Mouse (Mus musculus): ENCODE measurements around the gene Psd. TPM values are rescaled to one million over a fixed set of nuclear protein-coding genes. Genes with fewer than 3 reads are reported as not detected.

The Psd gene
- total RNA-seq, 4 experiments from 2014 or later = 0.15 to 0.19 TPM; not detected in 2

DNA sequence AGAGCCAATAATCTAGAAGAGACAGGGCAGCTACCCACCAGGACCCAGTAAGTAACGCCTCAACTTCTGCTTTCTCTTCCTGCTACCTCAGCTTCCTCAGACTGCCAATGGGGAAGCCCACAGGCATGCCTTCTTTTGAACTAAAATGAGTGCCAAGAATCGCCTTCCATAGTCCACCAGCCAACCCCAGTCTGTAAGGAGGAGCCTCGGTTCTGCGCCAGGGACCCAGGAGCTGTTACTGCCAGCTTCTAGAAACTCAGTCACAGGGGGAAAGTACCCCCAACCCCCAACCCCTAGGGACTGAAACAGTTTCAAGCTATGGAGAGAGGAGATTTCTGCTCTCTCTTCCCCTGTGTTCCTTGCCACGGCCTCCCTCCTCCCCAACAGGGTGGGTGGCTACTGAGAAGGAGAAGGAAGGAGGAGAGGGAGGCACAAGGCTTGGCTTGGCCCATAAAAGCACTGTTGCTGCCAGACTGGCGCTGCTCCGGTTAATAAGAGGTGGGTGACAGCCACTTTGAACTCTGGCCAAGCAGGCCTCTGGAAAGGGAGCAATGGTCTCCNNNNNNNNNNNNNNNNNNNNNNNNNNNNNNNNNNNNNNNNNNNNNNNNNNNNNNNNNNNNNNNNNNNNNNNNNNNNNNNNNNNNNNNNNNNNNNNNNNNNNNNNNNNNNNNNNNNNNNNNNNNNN, 12.5 kb upstream of the Psd start:
- DNase-seq (ENCODE audit: low spot score in 2 of 2) = no peak

DNA sequence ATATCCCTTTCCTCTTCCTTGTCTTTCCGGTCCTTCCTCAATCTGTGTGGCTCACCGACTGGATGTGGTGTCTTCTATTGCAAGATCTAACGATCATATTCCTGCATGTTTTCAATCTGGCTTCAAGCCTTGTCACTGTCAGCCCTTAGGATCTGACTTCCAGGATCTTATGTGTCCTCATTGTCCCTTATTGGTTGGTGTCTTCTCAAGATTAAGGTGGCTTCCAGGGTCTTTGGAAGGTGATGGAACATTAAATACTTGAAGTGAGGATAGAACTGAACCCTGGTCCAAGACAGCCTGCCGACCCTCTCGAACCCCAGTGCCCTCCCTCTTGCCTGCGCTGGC, 12.0 kb upstream of the Psd start:
- no peak for DNase-seq (ENCODE audit: low spot score in 2 of 2)

- DNase-seq (ENCODE audit: low spot score in 2 of 2) = peak; percentile 95 to 96
Observed at GRCm38 (mm10) chr19:46338331-46338936, 11.5 kb upstream of the Psd start, which contains the start of gene Cuedc2. TSS of gene Cuedc2 (minus strand) at chr19:46338702.

DNA sequence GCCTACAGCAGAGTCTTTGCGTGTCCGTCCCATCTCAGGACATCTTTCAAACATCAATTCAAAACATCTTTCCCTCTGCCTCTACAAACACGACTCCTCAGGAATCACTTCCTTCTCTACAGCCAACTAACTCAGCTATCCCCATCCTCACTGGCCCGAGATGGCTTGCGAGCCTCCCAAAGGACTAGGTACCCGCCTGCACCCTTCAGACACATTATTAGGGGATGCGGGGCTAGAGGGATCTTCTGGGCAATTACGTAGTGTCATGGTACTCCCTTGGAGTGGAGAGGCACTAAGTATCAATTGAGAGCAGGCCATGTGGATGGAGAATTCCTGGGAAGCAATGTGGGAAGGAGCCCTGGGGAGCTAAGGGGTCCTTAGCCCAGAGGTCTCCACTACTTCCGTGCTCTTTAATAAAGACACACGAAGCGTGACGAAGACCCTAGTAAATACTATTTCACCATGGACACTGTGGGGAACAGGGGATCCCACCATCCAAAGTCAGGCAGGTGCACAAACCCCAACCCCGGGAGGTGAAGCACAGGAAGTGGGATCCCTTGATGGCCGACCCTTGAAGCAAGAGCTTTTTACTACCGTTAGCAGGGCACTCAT, 10.9 kb upstream of the Psd start:
- no peak for DNase-seq (ENCODE audit: low spot score in 2 of 2)

DNA sequence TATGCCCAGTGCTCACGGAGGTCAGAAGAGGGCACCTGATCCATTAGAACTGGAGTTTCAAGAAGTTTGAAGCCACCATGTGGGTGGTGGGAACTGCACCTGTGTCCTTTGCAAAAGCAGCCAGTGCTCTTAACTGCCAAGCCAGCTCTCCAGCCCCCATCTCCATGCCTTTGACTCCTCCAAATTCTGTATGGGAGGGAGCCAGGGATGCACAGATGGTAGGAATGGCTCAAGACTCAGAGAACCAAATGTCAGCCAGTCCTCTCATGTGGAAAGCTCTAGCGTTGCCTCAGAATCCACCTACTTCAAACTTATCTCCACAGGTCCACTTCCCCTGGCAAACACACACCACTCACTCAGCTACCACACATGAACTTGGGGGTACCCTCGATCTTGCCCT, 7.0 kb upstream of the Psd start:
- no peak for DNase-seq (ENCODE audit: low spot score in 2 of 2)

- no peak for DNase-seq (ENCODE audit: low spot score in 2 of 2)
Observed at GRCm38 (mm10) chr19:46332721-46333339, 5.9 kb upstream of the Psd start.

GRCm38 (mm10) chr19:46331936-46332335, 5.0 kb upstream of the Psd start:
- DNase-seq (ENCODE audit: low spot score in 2 of 2) = no peak

GRCm38 (mm10) chr19:46331326-46331725, 4.4 kb upstream of the Psd start:
- no peak for DNase-seq (ENCODE audit: low spot score in 2 of 2)

GRCm38 (mm10) chr19:46330696-46331095, 3.7 kb upstream of the Psd start:
- no peak for DNase-seq (ENCODE audit: low spot score in 2 of 2)

GRCm38 (mm10) chr19:46329951-46330350, 3.0 kb upstream of the Psd start:
- peak; percentile 48 to 66 for DNase-seq (ENCODE audit: low spot score in 2 of 2)

- DNase-seq (ENCODE audit: low spot score in 2 of 2) = no peak
Observed at GRCm38 (mm10) chr19:46329031-46329641, 2.2 kb upstream of the Psd start.

DNA sequence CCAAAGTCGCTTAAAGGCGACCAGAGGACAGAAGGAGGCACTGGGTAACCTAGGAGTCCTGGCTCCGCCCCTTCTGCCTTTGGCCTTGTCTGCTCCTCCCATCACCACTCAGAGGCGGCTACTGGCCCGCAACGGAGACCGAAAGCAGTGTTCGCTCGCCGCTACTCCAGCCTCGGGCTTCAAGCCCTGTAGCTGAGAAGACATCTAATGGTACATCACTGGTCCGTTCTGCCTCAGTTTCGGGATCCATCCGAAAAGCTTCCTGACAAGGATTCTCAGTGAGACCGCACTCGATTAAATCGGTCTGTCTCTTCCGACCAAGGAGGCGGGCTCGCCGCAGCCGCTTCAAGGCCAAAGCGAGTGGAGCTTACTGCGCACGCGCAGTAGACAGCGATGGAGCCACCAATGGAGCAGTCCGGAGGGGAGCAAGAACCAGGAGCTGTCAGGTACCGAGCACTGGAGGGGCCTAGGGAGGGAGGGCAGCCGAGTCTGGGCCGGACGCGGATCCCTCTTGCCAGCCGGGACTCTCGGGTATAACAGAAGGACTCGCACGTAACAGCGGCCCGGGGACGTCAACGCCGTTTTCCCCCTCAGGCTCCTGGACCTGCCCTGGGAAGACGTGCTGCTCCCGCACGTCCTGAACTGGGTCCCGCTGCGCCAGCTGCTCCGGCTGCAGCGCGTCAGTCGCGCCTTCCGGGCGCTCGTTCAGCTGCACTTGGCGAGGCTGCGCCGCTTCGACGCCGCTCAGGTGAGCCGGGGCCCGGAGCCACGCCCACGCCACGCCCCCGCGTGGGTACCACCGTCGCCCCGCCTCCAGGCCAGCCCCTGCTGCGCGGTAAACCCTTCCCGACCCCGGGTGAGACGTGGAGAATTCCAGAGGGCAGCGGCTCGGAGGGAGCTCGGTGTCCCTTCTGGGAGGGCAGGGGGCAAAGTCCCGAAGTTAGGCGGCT, 1.4 kb upstream of the Psd start, which contains the start of gene Fbxl15:
TSS of gene Fbxl15 (plus strand) at position 104 of the 950 bp plus-strand sequence.
- peak; percentile 89 to 92 for DNase-seq (ENCODE audit: low spot score in 2 of 2)

DNA sequence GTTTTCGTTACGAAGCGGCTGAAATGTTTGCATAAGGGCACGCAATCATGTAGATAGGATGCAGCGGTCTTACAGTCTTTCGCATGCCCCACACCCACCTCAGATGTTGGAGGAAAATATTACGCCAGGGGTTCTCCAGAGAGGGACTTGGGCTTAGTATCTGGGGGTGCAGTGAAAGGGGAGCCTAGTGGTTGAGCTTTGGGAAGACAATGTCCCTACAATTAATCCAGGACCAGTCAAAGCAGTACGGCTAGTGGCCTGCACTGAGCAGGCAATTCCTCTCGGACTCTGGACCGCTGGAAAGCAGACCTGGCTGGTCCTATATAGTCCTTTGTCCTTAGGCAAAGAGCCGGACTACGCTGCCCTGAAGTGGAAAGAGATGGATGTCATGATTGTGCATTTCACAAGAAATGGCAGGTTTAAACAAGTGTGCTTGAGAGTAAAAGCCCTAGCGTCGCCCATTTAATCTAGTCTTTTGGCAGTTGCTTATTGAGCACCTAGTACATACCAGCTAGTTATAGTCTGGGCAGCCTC, 642 bp upstream of the Psd start:
- DNase-seq (ENCODE audit: low spot score in 2 of 2) = no peak

DNA sequence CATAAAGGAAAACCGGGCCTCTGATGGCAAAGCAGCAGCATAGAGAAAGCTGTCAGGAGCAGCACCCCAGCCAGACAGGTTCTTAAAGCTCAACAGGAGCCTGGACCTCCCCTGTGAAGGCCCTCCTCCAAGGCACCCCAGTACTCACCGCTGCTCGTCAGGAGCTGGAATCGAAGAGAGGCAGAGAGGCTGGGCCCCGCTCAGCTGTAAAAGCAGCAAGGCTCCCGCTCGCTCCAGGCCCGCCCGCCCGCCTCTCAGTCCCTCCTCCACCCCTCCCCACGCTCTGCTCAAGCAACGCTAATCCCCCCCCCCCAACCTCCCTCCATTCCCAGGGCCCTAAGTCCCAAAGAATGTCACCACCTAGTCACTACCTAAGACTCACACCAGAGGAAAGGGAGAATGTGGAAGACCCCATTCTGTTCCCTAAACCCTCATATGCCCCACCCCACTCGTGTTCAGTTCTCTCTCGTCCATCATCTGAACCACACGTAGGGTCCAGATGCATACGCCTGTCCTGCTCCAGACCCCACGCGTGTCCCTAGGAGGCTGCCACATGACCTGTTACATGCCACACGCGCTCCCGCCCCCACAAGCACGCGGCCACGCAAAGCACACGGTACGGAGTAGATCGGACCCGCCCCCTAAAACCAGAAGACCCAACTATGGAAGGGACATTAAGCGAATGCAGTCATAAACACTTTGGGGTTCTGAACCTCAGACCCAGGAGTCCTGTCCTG, 769 bp downstream of the Psd start:
- DNase-seq (ENCODE audit: low spot score in 2 of 2) = no peak

- no peak for DNase-seq (ENCODE audit: low spot score in 2 of 2)
Observed at GRCm38 (mm10) chr19:46324918-46325317, 2.0 kb downstream of the Psd start.

DNA sequence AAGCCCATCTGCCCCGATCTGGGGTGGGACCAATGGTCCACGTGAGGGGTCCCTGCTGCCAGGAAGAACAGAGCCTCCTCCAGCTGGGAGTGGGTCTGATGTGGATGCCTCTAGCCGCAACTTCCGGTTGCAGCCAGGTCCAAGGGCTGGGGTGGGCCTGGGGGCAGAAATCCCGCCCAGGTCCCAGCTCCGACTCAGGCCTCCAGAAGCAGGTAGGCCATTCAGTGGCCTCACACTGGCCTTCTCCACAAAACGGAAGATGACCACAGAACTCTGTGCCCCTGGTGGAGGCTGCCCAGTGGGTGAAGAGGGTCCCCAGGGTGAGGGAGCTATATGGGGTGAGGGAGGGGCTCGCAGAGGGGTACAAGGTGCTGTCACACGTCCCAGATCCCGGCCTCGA, 2.6 kb downstream of the Psd start:
- no peak for DNase-seq (ENCODE audit: low spot score in 2 of 2)

- no peak for DNase-seq (ENCODE audit: low spot score in 2 of 2)
Observed at GRCm38 (mm10) chr19:46323716-46324115, 3.2 kb downstream of the Psd start.

DNA sequence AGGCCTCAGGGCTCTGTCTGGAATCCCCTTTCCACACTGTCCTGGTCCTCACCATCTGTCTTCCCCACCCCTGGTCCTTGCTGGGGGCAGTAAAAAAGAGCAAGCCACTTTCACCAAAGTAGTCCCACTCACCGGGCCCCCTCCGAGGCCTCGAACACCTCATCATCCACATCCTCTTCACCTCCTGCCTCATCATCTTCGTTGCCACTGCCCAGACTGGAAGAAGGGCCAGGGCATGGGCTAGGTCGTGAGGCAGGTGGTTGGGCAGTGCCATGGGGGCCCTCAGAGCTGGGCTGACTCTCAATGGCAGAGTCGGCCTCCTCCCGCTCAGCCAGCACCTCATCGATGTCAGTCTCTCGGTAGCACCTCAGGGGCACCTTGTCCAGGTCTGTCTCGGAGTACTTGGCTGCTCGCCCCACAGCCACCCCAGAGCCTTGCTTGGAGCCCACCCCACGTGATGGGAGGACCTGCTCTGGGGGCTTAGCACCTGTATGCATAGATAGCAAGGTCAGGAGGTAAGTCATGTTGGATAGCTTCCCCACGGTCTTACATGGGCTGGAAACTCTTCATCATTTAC, 3.9 kb downstream of the Psd start:
- no peak for DNase-seq (ENCODE audit: low spot score in 2 of 2)
